Mouse (Mus musculus): Measurements from ENCODE around the gene Fam136a.

- TF ChIP-seq MAFK (IDR thresholded peaks at IDR 0.05; ENCODE audit: insufficient read depth, low read depth, low read length) (no peak), ZNF384 (IDR thresholded peaks at IDR 0.05; ENCODE audit: low read depth, low read length) (no peak), ZC3H11A (IDR thresholded peaks at IDR 0.05; ENCODE audit: borderline replicate concordance, low read depth, low read length) (no peak)
These were observed 8.1 kb downstream of the Fam136a start for GRCm38 (mm10) chr6:86373556-86373955.
